Mouse (Mus musculus) left cerebral cortex, adult 8-10 months (tissue): ENCODE measurements at regions not wholly inside any gene's neighbourhood (a gene's known extent, or its start where the extent isn't known, plus 50 kb on each side); places are given as distances from the start of the nearest gene placed in this dataset.

Source experiments
- DNase-seq, 2 experiments: peaks; one replicate each; pipeline ENCODE4 v3.0.0; 2022; ENCODE audit warnings: low spot score in 2 of 2

DNA sequence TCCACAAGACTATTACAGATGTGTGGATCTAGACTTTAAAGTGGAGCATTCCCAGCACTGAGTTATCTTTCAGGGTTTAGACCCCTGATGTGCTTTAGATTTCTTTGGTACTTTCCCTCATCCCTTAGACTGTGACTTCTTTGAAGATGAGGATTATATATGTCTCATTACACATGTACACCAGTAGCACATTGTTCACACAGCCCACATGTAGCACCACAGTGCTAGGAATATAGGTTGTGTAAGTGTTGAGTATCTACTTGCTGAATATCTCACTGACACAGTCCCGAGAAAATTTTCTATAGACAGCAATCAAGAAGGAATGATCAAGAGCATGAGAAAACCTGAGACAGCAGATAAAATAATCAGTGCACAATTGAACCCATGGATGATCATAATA is 243.4 kb upstream of the Brinp1 start:
- no peak for DNase-seq

DNA sequence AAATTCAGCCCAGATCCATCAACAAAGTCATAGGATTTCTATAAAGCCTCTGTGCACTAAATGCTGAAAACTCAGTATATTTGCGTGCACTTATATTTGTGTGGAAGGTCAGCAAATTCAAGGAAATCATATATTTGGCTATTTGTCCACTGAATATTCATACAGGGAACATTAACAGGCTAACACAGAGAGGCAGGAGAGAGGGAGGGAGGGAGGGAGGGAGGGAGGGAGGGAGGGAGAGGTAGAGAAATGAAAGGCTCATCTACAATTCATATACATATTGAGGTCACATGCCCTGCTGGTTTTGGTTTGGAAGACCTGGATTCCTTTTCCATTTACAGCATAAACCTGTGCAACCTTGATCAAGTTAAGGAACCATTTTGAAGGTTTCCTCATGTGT is 241.9 kb upstream of the Brinp1 start:
- no peak for DNase-seq

DNA sequence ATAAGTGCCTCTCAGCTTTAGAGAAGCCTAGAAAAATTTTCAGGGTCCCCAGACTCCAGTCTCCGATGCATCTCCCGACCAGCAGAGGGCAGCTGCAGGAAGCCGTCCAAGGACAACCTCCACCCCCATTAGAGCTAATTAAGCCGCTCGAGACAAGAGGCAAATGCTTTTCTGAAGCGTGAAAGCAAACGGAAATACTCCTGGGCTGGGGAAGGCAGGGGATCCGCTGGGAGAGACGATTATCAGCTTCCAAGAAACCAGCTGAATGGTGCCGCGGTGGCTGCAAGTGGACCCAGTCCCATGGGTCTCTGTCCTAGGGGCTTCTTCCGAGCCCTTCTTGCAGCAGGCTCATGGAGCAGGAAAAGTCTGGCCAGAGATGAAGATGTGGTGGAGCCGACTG is 241.4 kb upstream of the Brinp1 start:
- peak; percentile 51 for DNase-seq
